Mouse (Mus musculus) liver, embryonic 18 days (tissue): Measurements from ENCODE around the gene Zscan20. TPM values are rescaled to one million over a fixed set of nuclear protein-coding genes. Genes with fewer than 3 reads are reported as not detected.

Source experiments
- polyA plus RNA-seq: library from polyadenylated mRNA; depleted of rRNA; stranded (reverse); fragments of >200 nt; gene quantifications from 2 replicates; pipeline ENCODE4 v1.2.3, GENCODE M21; 2012; rRNA removed

Gene Zscan20
- polyA plus RNA-seq: 0.55 and 0.67 TPM in 2 replicates

DNA sequence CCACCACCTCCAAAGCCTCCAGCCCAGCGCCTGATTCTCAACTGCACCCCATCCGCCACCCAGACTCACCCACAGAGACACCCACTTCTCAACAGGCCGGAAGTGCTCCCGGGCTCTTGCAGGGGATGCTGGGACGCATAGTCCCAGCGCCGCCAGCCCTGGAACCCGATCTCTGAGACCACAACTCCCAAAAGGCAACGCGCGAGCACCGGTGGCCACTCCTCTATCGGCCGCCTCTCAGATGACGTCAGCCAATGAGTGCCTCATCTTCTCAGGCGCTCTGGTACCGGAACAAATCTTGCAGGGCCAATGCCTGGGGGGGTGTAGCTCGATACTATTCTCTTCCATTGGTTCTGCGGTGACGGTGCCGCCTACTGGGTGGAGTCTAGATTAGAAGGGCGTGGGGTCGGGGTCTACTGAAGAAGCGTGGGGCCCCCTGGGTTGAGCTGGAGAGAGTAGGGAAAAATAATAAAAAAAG, at the start of gene Zscan20:
Gene Zscan20, minus strand, starts transcription at position 174 of the 478 bp plus-strand sequence.

DNA sequence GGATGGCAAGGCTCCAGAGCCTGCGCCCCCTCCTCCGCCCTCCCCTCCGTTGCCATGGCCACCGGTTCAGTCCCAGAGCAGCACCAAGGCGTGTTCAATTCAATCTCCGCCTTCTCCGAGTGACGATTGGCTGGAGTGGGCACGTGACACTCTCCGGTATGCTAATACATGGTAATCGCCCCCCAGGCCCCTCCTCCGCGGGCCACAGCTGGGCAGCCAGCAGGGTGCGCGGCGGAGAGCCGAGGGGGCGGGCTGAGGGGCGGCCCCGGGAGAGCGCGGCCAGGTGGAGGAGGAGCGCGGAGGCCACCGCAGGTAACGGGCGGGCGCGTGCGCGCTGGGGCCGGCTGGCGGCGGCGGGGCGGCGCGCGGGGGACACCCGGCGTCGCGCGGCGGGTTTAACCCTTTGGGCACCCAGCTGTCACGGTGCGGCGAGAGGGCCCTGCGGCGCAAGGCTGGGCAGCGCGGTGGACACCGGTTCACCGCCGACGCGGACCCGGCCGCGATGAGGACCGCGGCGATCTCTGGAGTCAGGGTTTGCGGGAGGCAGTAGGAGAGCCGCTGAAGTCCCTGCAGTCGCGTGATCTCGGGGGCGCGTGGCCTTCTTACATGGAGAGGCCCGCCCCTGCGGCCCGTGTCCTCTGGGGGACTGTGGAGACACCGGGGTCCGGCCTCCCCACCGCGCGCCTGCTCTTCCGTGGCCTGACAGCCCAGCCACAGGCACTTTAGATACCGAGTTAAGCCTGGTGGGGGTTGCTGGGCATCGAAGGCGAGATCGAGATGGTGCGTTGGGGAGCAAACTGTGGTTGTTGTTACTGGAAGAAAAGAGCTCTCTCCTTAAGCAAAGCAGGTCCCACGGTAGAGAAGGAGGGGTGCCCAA, 44.8 kb upstream of the Zscan20 start, which contains the start of gene Phc2:
Gene Phc2, plus strand, starts transcription at position 198 of the 877 bp plus-strand sequence.

DNA sequence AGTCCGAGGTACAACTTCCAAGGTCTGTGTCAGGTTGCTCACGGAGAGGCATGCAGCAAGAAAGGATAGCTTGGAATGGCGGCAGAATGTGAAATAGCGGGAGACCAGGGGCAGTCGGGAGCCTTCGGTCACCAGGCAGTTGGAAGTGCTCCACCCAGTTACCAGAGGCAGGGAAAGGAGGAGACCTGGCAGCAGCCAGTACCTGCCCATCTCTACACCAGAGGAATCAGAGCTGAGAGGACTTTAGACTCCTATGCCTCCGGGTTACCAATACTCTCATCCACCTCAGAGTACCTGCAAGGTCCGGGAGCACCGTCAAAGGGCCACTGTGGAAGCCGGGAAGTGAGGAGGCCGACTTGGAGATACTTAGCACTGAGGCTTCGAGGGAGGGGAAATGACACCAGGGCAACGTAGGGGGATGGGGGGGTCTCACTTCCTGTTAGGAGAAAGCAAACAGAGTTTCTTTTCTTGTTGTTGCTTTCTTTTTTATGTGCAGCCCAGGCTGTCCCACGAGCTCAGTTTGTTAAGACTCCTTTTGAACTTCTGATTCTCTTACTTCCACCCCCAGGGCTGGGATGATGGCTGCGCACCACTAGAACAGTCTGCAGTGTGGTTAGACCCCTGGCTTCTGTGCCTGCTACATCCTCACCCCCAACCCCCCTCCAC, 8.5 kb upstream of the Zscan20 start, which contains the start of gene Tlr12:
Gene Tlr12, minus strand, starts transcription at position 374 of the 666 bp plus-strand sequence.

Other genes with a start within 250 kb of the Zscan20 start
- gene Tlr12, start 8.5 kb upstream of the Zscan20 start, polyA plus RNA-seq: 1.9 and 2.2 TPM in 2 replicates
- 16.7 and 17.5 TPM in 2 replicates for gene Phc2, start 44.6 kb upstream of the Zscan20 start, polyA plus RNA-seq
- gene A3galt2, start 145.3 kb upstream of the Zscan20 start, polyA plus RNA-seq: 0.03 and 0.06 TPM in 2 replicates
- gene Zfp362, start 195.9 kb upstream of the Zscan20 start, polyA plus RNA-seq: 3.4 and 3.8 TPM in 2 replicates